Mouse (Mus musculus): Measurements from ENCODE around the gene Gm14440. TPM values are rescaled to one million over a fixed set of nuclear protein-coding genes. Genes with fewer than 3 reads are reported as not detected.

The Gm14440 gene
- not detected for polyA plus RNA-seq (2012; fragmentation: generic; extraction: Trizol)

GRCm38 (mm10) chr2:175274825-175275224, at the start of gene Gm14440:
TSS of gene Gm14440 (plus strand) at chr2:175275125.

Other genes with a start within 250 kb of the Gm14440 start
- gene Gm14393, start 207.3 kb upstream of the Gm14440 start, polyA plus RNA-seq (2012; fragmentation: generic; extraction: Trizol): under 1 TPM in 1 of 2 experiments, not detected in 1; 0.74 TPM
- gene Gm14399, start 133.1 kb upstream of the Gm14440 start, polyA plus RNA-seq (2012; fragmentation: generic; extraction: Trizol): 1 to 10 TPM in 1 of 2 experiments, under 1 TPM in 1; 0.16 to 1.2 TPM
- under 1 TPM; 0.02 to 0.35 TPM for gene Gm14443, start 99.3 kb upstream of the Gm14440 start, polyA plus RNA-seq (2012; fragmentation: generic; extraction: Trizol)
- gene Gm14391, start 68.2 kb upstream of the Gm14440 start, polyA plus RNA-seq (2012; fragmentation: generic; extraction: Trizol): 1 to 10 TPM in 1 of 2 experiments, under 1 TPM in 1; 0.73 to 6.5 TPM
- gene Gm4631, start 63.1 kb downstream of the Gm14440 start, polyA plus RNA-seq (2012; fragmentation: generic; extraction: Trizol): 1 to 10 TPM in 1 of 2 experiments, under 1 TPM in 1; 0.18 to 2.1 TPM
- under 1 TPM; 0.11 to 0.45 TPM for gene Zfp968, start 97.3 kb downstream of the Gm14440 start, polyA plus RNA-seq (2012; fragmentation: generic; extraction: Trizol)
- gene Gm4724, start 160.7 kb downstream of the Gm14440 start, polyA plus RNA-seq (2012; fragmentation: generic; extraction: Trizol): 1 to 10 TPM in 1 of 2 experiments, under 1 TPM in 1; 0.14 to 7.7 TPM
- 1 to 10 TPM in 1 of 2 experiments, under 1 TPM in 1; 0.28 to 1.5 TPM for gene Zfp965, start 194.9 kb downstream of the Gm14440 start, polyA plus RNA-seq (2012; fragmentation: generic; extraction: Trizol)

Measured in C3H10T1/2 (cell line).